Mouse (Mus musculus) gastrocnemius, postnatal 36 days (tissue): ENCODE results near the gene Plscr2. TPM values are rescaled to one million over a fixed set of nuclear protein-coding genes. Genes with fewer than 3 reads are reported as not detected.

Source experiments
- DNase-seq, 2 experiments: peaks; one replicate each; pipeline ENCODE4 v3.0.0; 2022
- intact Hi-C: fragments of 180-260 bp; cut with DNase I; formaldehyde crosslinking; loops from one replicate; pipeline ENCODE4 v1.15.1; 2025
- microRNA-seq, 2 experiments: library from miRNA; unstranded; fragments of <30 nt; microRNA quantifications; one replicate each; pipeline ENCODE4 v1.2.0; 2021
- total RNA-seq, 2 experiments: library from RNA; stranded (reverse); gene quantifications; 2 replicates each; pipeline ENCODE4 v1.2.3; 2021

The Plscr2 gene
- total RNA-seq, 2 experiments from 2014 or later = 1.3 to 1.4 TPM

- intact Hi-C loops = no loop called here
- no peak for DNase-seq
Measured at GRCm38 (mm10) chr9:92335277-92335818, 59.9 kb downstream of the Plscr2 start.

- intact Hi-C loops = no loop called here
Measured at GRCm38 (mm10) chr9:92337063-92337462, 61.7 kb downstream of the Plscr2 start.

GRCm38 (mm10) chr9:92337661-92338060, 62.3 kb downstream of the Plscr2 start:
- no peak for DNase-seq
- intact Hi-C loops = no loop called here

More at GRCm38 (mm10) chr9:92337063-92337462, 61.7 kb downstream of the Plscr2 start:
- no peak for DNase-seq

GRCm38 (mm10) chr9:92338954-92339353, 63.6 kb downstream of the Plscr2 start:
- intact Hi-C loops = no loop called here
- no peak for DNase-seq

Small RNA genes lying within 50 kb of the gene (microRNA-seq; reads per million reads assigned to microRNA genes)
- 0 reads per million in 2 experiments for gene Mir6386

Other genes starting within 250 kb of the Plscr2 start
- gene Plscr5, start 82.7 kb upstream of the Plscr2 start, total RNA-seq = not detected
- gene Plscr1, start 25.9 kb upstream of the Plscr2 start, total RNA-seq = under 1 TPM; 0.67 to 0.69 TPM
- not detected for gene 1700057G04Rik, start 33.8 kb downstream of the Plscr2 start, total RNA-seq
- 1 to 10 TPM; 3.0 to 3.1 TPM for gene Plscr4, start 181.8 kb downstream of the Plscr2 start, total RNA-seq